Mouse (Mus musculus): ENCODE results near the gene Paqr3. TPM values are rescaled to one million over a fixed set of nuclear protein-coding genes. Genes with fewer than 3 reads are reported as not detected.

Paqr3 gene
- total RNA-seq, 1 experiment from 2014 or later, result 4.1 TPM

- no peak for ATAC-seq (replicated peaks in 1 of 2; ENCODE audit: insufficient read depth in 1 of 2, low FRiP score in 2 of 2, low TSS enrichment in 1 of 2, low read depth in 1 of 2, poor library complexity in 2 of 2, severe bottlenecking in 2 of 2)
Observed at GRCm38 (mm10) chr5:97089426-97089825, 22.0 kb downstream of the Paqr3 start.

GRCm38 (mm10) chr5:97088231-97088630, 23.2 kb downstream of the Paqr3 start:
- no peak for ATAC-seq (replicated peaks in 1 of 2; ENCODE audit: insufficient read depth in 1 of 2, low FRiP score in 2 of 2, low TSS enrichment in 1 of 2, low read depth in 1 of 2, poor library complexity in 2 of 2, severe bottlenecking in 2 of 2)

- no peak for ATAC-seq (replicated peaks in 1 of 2; ENCODE audit: insufficient read depth in 1 of 2, low FRiP score in 2 of 2, low TSS enrichment in 1 of 2, low read depth in 1 of 2, poor library complexity in 2 of 2, severe bottlenecking in 2 of 2)
Observed at GRCm38 (mm10) chr5:97087746-97088145, 23.6 kb downstream of the Paqr3 start.

- ATAC-seq (replicated peaks in 1 of 2; ENCODE audit: insufficient read depth in 1 of 2, low FRiP score in 2 of 2, low TSS enrichment in 1 of 2, low read depth in 1 of 2, poor library complexity in 2 of 2, severe bottlenecking in 2 of 2), result no peak
Observed at GRCm38 (mm10) chr5:97087030-97087630, 24.3 kb downstream of the Paqr3 start.

GRCm38 (mm10) chr5:97085071-97085470, 26.3 kb downstream of the Paqr3 start:
- no peak for ATAC-seq (replicated peaks in 1 of 2; ENCODE audit: insufficient read depth in 1 of 2, low FRiP score in 2 of 2, low TSS enrichment in 1 of 2, low read depth in 1 of 2, poor library complexity in 2 of 2, severe bottlenecking in 2 of 2)

GRCm38 (mm10) chr5:97084541-97084940, 26.9 kb downstream of the Paqr3 start:
- ATAC-seq (replicated peaks in 1 of 2; ENCODE audit: insufficient read depth in 1 of 2, low FRiP score in 2 of 2, low TSS enrichment in 1 of 2, low read depth in 1 of 2, poor library complexity in 2 of 2, severe bottlenecking in 2 of 2), result no peak

GRCm38 (mm10) chr5:97083701-97084100, 27.7 kb downstream of the Paqr3 start:
- no peak for ATAC-seq (replicated peaks in 1 of 2; ENCODE audit: insufficient read depth in 1 of 2, low FRiP score in 2 of 2, low TSS enrichment in 1 of 2, low read depth in 1 of 2, poor library complexity in 2 of 2, severe bottlenecking in 2 of 2)

GRCm38 (mm10) chr5:97081481-97081880, 29.9 kb downstream of the Paqr3 start:
- no peak for ATAC-seq (replicated peaks in 1 of 2; ENCODE audit: insufficient read depth in 1 of 2, low FRiP score in 2 of 2, low TSS enrichment in 1 of 2, low read depth in 1 of 2, poor library complexity in 2 of 2, severe bottlenecking in 2 of 2)

- no peak for ATAC-seq (replicated peaks in 1 of 2; ENCODE audit: insufficient read depth in 1 of 2, low FRiP score in 2 of 2, low TSS enrichment in 1 of 2, low read depth in 1 of 2, poor library complexity in 2 of 2, severe bottlenecking in 2 of 2)
Observed at GRCm38 (mm10) chr5:97078641-97079040, 32.8 kb downstream of the Paqr3 start.

GRCm38 (mm10) chr5:97077676-97078075, 33.7 kb downstream of the Paqr3 start:
- no peak for ATAC-seq (replicated peaks in 1 of 2; ENCODE audit: insufficient read depth in 1 of 2, low FRiP score in 2 of 2, low TSS enrichment in 1 of 2, low read depth in 1 of 2, poor library complexity in 2 of 2, severe bottlenecking in 2 of 2)

GRCm38 (mm10) chr5:97076167-97076566, 35.2 kb downstream of the Paqr3 start:
- no peak for ATAC-seq (replicated peaks in 1 of 2; ENCODE audit: insufficient read depth in 1 of 2, low FRiP score in 2 of 2, low TSS enrichment in 1 of 2, low read depth in 1 of 2, poor library complexity in 2 of 2, severe bottlenecking in 2 of 2)

GRCm38 (mm10) chr5:97075476-97076151, 35.8 kb downstream of the Paqr3 start:
- ATAC-seq (replicated peaks in 1 of 2; ENCODE audit: insufficient read depth in 1 of 2, low FRiP score in 2 of 2, low TSS enrichment in 1 of 2, low read depth in 1 of 2, poor library complexity in 2 of 2, severe bottlenecking in 2 of 2), result no peak

GRCm38 (mm10) chr5:97065746-97066145, 45.6 kb downstream of the Paqr3 start:
- ATAC-seq (replicated peaks in 1 of 2; ENCODE audit: insufficient read depth in 1 of 2, low FRiP score in 2 of 2, low TSS enrichment in 1 of 2, low read depth in 1 of 2, poor library complexity in 2 of 2, severe bottlenecking in 2 of 2), result no peak

- ATAC-seq (replicated peaks in 1 of 2; ENCODE audit: insufficient read depth in 1 of 2, low FRiP score in 2 of 2, low TSS enrichment in 1 of 2, low read depth in 1 of 2, poor library complexity in 2 of 2, severe bottlenecking in 2 of 2), result no peak
Observed at GRCm38 (mm10) chr5:97062041-97062440, 49.4 kb downstream of the Paqr3 start.

- ATAC-seq (replicated peaks in 1 of 2; ENCODE audit: insufficient read depth in 1 of 2, low FRiP score in 2 of 2, low TSS enrichment in 1 of 2, low read depth in 1 of 2, poor library complexity in 2 of 2, severe bottlenecking in 2 of 2), result no peak
Observed at GRCm38 (mm10) chr5:97060864-97061263, 50.5 kb downstream of the Paqr3 start.

- ATAC-seq (replicated peaks in 1 of 2; ENCODE audit: insufficient read depth in 1 of 2, low FRiP score in 2 of 2, low TSS enrichment in 1 of 2, low read depth in 1 of 2, poor library complexity in 2 of 2, severe bottlenecking in 2 of 2), result no peak
Observed at GRCm38 (mm10) chr5:97056791-97057450, 54.5 kb downstream of the Paqr3 start.

GRCm38 (mm10) chr5:97056359-97056758, 55.0 kb downstream of the Paqr3 start:
- no peak for ATAC-seq (replicated peaks in 1 of 2; ENCODE audit: insufficient read depth in 1 of 2, low FRiP score in 2 of 2, low TSS enrichment in 1 of 2, low read depth in 1 of 2, poor library complexity in 2 of 2, severe bottlenecking in 2 of 2)

GRCm38 (mm10) chr5:97055511-97056068, 55.8 kb downstream of the Paqr3 start:
- peak; percentile 83 to 85; a peak in 3 of 4 replicates for ATAC-seq (replicated peaks in 1 of 2; ENCODE audit: insufficient read depth in 1 of 2, low FRiP score in 2 of 2, low TSS enrichment in 1 of 2, low read depth in 1 of 2, poor library complexity in 2 of 2, severe bottlenecking in 2 of 2)

Data from hematopoietic stem cell, adult 5-6 weeks (primary cell).